Comparison of ENCODE assay signal across 20 mouse cellular contexts in genomic region chr2:117763631-117764030, GRCm38 (mm10).
"Had no signal": no experiment of that assay in that cellular context is flagged by ENCODE, and none has a peak within 500 bp of the region (broad histone marks: within the 10 kb centered on the region; RNA-seq: fewer than 3 reads in every experiment).

No protein-coding gene starts in this region.

- H3K27me3 ChIP-seq: intestine, embryonic 15.5 days; limb, embryonic 13.5 days; liver, embryonic 12.5 days; liver, embryonic 15.5 days; megakaryocyte, embryonic 14.5 days; midbrain, embryonic 13.5 days; neural tube, embryonic 13.5 days had no signal

- H3K27ac ChIP-seq: intestine, embryonic 15.5 days; layer of hippocampus, adult 2 months; limb, embryonic 10.5 days; limb, embryonic 13.5 days; liver, embryonic 12.5 days; liver, embryonic 15.5 days; midbrain, embryonic 10.5 days; midbrain, embryonic 13.5 days; neural tube, embryonic 13.5 days had no signal

- H3K9ac ChIP-seq: intestine, embryonic 15.5 days; limb, embryonic 13.5 days; liver, embryonic 12.5 days; liver, embryonic 15.5 days; midbrain, embryonic 13.5 days; neural tube, embryonic 13.5 days had no signal

- H3K4me1 ChIP-seq: intestine, embryonic 15.5 days; limb, embryonic 13.5 days; liver, embryonic 12.5 days; liver, embryonic 15.5 days; midbrain, embryonic 10.5 days; midbrain, embryonic 13.5 days; neural tube, embryonic 13.5 days had no signal

- H3K4me3 ChIP-seq: intestine, embryonic 15.5 days; layer of hippocampus, adult 2 months; limb, embryonic 10.5 days; limb, embryonic 13.5 days; liver, embryonic 12.5 days; liver, embryonic 15.5 days; megakaryocyte, embryonic 14.5 days; midbrain, embryonic 10.5 days; midbrain, embryonic 13.5 days; myocyte; neural tube, embryonic 13.5 days had no signal

- DNase-seq: kidney, adult 9 months; kidney, postnatal 14 days; layer of hippocampus, adult 9-11 months; liver; lung, adult 18-20 months; lung, postnatal 36 days; thymus, postnatal 25 days had no signal

- H3K9me3 ChIP-seq: intestine, embryonic 15.5 days; limb, embryonic 10.5 days; limb, embryonic 13.5 days; liver, embryonic 12.5 days; liver, embryonic 15.5 days; megakaryocyte, embryonic 14.5 days; midbrain, embryonic 10.5 days; midbrain, embryonic 13.5 days; neural tube, embryonic 13.5 days had no signal

- H3K36me3 ChIP-seq: intestine, embryonic 15.5 days; limb, embryonic 10.5 days; limb, embryonic 13.5 days; liver, embryonic 12.5 days; liver, embryonic 15.5 days; midbrain, embryonic 10.5 days; midbrain, embryonic 13.5 days; neural tube, embryonic 13.5 days had no signal

- H3K4me2 ChIP-seq: intestine, embryonic 15.5 days; limb, embryonic 13.5 days; liver, embryonic 12.5 days; liver, embryonic 15.5 days; midbrain, embryonic 13.5 days; neural tube, embryonic 13.5 days had no signal

- ATAC-seq: hindbrain, embryonic 16.5 days; intestine, embryonic 15.5 days; liver, embryonic 12.5 days; midbrain, embryonic 13.5 days; midbrain, embryonic 16.5 days had no signal
